Mouse (Mus musculus): ENCODE results near the gene Acot11.

GRCm38 (mm10) chr4:106817017-106817416, 12.2 kb upstream of the Acot11 start:
- TF ChIP-seq CTCF (conservative IDR thresholded peaks at IDR 0.05; ENCODE audit: low read length) (no peak), POU5F1 (IDR thresholded peaks at IDR 0.05; ENCODE audit: borderline replicate concordance, low read length) (no peak), NANOG (IDR thresholded peaks at IDR 0.05; ENCODE audit: borderline replicate concordance, low read length) (no peak)

Data from E14TG2a.4 (cell line).